10 mouse cellular contexts compared by ENCODE assay signal in genomic region chr4:139950876-139951485, GRCm38 (mm10). TPM values are rescaled to one million over a fixed set of nuclear protein-coding genes. Genes with fewer than 3 reads are reported as not detected.
A peak's percentile ranks its signal among the peaks of the same experiment; 100 is the strongest.
DNase-seq lines count a peak whose midpoint lies in the region; ATAC-seq and TF ChIP-seq lines count a peak whose summit lies in the region.
"Had no signal": no experiment of that assay in that cellular context is flagged by ENCODE, and none has a peak within 500 bp of the region (broad histone marks: within the 10 kb centered on the region; RNA-seq: fewer than 3 reads in every experiment).

No protein-coding gene starts in this region.

- ATAC-seq in forebrain, embryonic 13.5 days = no peak
- ATAC-seq in forebrain, embryonic 11.5 days (replicated peaks; ENCODE audit: low FRiP score) = no peak
- ATAC-seq in lung, embryonic 14.5 days (ENCODE audit: insufficient read depth) = peak; percentile 44; the same call in 1 of the 2 replicates
- no peak for ATAC-seq in embryonic facial prominence, embryonic 11.5 days (replicated peaks; ENCODE audit: insufficient number of reproducible peaks, low FRiP score, low TSS enrichment, low read depth)

- DNase-seq in forebrain, embryonic 11.5 days (ENCODE audit: low spot score) = no peak
- DNase-seq in lung, embryonic 14.5 days = peak; percentile 31
- DNase-seq in lung, adult 18-20 months = no peak
- DNase-seq in embryonic facial prominence, embryonic 11.5 days (ENCODE audit: low spot score) = peak; percentile 43
- DNase-seq in mesoderm, embryonic 11.5 days (ENCODE audit: low read depth, low spot score) = peak; percentile 50
- DNase-seq in liver = no peak
- no peak for DNase-seq in urinary bladder, postnatal 10 days (ENCODE audit: low spot score)
- DNase-seq: cerebellum, adult 9-11 months; gastrocnemius, postnatal 25 days had no signal

- H3K4me2 ChIP-seq in forebrain, embryonic 13.5 days = peak overlapping the region; percentile 50
- H3K4me2 ChIP-seq in forebrain, embryonic 11.5 days (ENCODE audit: low read depth, low read length, severe bottlenecking) = no peak overlapping the region
- no peak overlapping the region for H3K4me2 ChIP-seq in lung, embryonic 14.5 days
- H3K4me2 ChIP-seq in embryonic facial prominence, embryonic 11.5 days (ENCODE audit: low read depth, low read length) = no peak overlapping the region

- no peak overlapping the region for H3K9ac ChIP-seq in forebrain, embryonic 13.5 days
- H3K9ac ChIP-seq in forebrain, embryonic 11.5 days (ENCODE audit: low read length) = no peak overlapping the region
- H3K9ac ChIP-seq in lung, embryonic 14.5 days = no peak overlapping the region
- no peak overlapping the region for H3K9ac ChIP-seq in embryonic facial prominence, embryonic 11.5 days (replicated peaks; ENCODE audit: low read length)

- H3K9me3 ChIP-seq in forebrain, embryonic 13.5 days (replicated peaks) = no peaks in the 10 kb centered on the region
- no peaks in the 10 kb centered on the region; the same call in 1 of the 2 replicates for H3K9me3 ChIP-seq in forebrain, embryonic 11.5 days (ENCODE audit: control insufficient read depth, low read length)
- H3K9me3 ChIP-seq in lung, embryonic 14.5 days (ENCODE audit: low read depth, low read length) = no peaks in the 10 kb centered on the region
- H3K9me3 ChIP-seq in embryonic facial prominence, embryonic 11.5 days (replicated peaks; ENCODE audit: control insufficient read depth, low read length) = no peaks in the 10 kb centered on the region

- no peaks in the 10 kb centered on the region for H3K36me3 ChIP-seq in forebrain, embryonic 13.5 days (ENCODE audit: poor library complexity, severe bottlenecking)
- no peaks in the 10 kb centered on the region for H3K36me3 ChIP-seq in forebrain, embryonic 11.5 days (ENCODE audit: control insufficient read depth, insufficient read depth, low read length)
- no peaks in the 10 kb centered on the region for H3K36me3 ChIP-seq in lung, embryonic 14.5 days (ENCODE audit: insufficient read depth)
- no peaks in the 10 kb centered on the region for H3K36me3 ChIP-seq in embryonic facial prominence, embryonic 11.5 days (replicated peaks; ENCODE audit: control insufficient read depth, insufficient read depth, low read depth, low read length)

- TF ChIP-seq CTCF in lung, embryonic 14.5 days (IDR thresholded peaks at IDR 0.05; ENCODE audit: low read depth) = no peak

- no peak overlapping the region for H3K27ac ChIP-seq in forebrain, embryonic 13.5 days
- no peak overlapping the region for H3K27ac ChIP-seq in forebrain, embryonic 11.5 days (ENCODE audit: low read depth, low read length)
- no peak overlapping the region for H3K27ac ChIP-seq in lung, embryonic 14.5 days (ENCODE audit: low read depth)
- H3K27ac ChIP-seq in embryonic facial prominence, embryonic 11.5 days (replicated peaks; ENCODE audit: low read depth, low read length) = no peak overlapping the region

- WGBS in forebrain, embryonic 13.5 days = 70% methylated on average over 6 of the region's 7 CpGs
- 62% methylated on average over 6 of the region's 7 CpGs for WGBS in forebrain, embryonic 11.5 days
- 33% methylated on average over 6 of the region's 7 CpGs for WGBS in lung, embryonic 14.5 days
- 59% methylated on average over 6 of the region's 7 CpGs for WGBS in embryonic facial prominence, embryonic 11.5 days

- no peak overlapping the region for H3K4me3 ChIP-seq in forebrain, embryonic 13.5 days
- H3K4me3 ChIP-seq in forebrain, embryonic 11.5 days (ENCODE audit: low read depth, low read length) = no peak overlapping the region
- H3K4me3 ChIP-seq in lung, embryonic 14.5 days (ENCODE audit: low read depth, low read length) = no peak overlapping the region
- H3K4me3 ChIP-seq in embryonic facial prominence, embryonic 11.5 days (ENCODE audit: low read depth, low read length) = no peak overlapping the region

- H3K27me3 ChIP-seq in forebrain, embryonic 13.5 days = peaks cover 16% of the 10 kb centered on the region; the same call in 1 of the 2 replicates
- H3K27me3 ChIP-seq in forebrain, embryonic 11.5 days (ENCODE audit: control insufficient read depth, insufficient read depth, low read length) = no peaks in the 10 kb centered on the region; the same call in 1 of the 2 replicates
- no peaks in the 10 kb centered on the region for H3K27me3 ChIP-seq in lung, embryonic 14.5 days (ENCODE audit: insufficient read depth, low read length)
- H3K27me3 ChIP-seq in embryonic facial prominence, embryonic 11.5 days (ENCODE audit: control insufficient read depth, insufficient read depth, low read length) = no peaks in the 10 kb centered on the region

- peaks cover 17% of the 10 kb centered on the region; the same call in 1 of the 2 replicates for H3K4me1 ChIP-seq in forebrain, embryonic 13.5 days
- H3K4me1 ChIP-seq in forebrain, embryonic 11.5 days (replicated peaks; ENCODE audit: control insufficient read depth, insufficient read depth, low read length) = peaks cover 2% of the 10 kb centered on the region; the same call in 1 of the 2 replicates
- no peaks in the 10 kb centered on the region for H3K4me1 ChIP-seq in lung, embryonic 14.5 days (ENCODE audit: insufficient read depth)
- H3K4me1 ChIP-seq in embryonic facial prominence, embryonic 11.5 days (ENCODE audit: control insufficient read depth, insufficient read depth, low read length) = no peaks in the 10 kb centered on the region; the same call in 1 of the 2 replicates

RNA-seq across cellular contexts. Expression of gene Klhdc7a, which starts 16.8 kb away (rescaled TPM):
- 0.33 and 0.34 TPM in 2 replicates for polyA plus RNA-seq in forebrain, embryonic 13.5 days (2015; fragmentation: Nextera tagmentation; extraction: Ambion mirVana)
- 0.03 and 0.17 TPM in 2 replicates for polyA plus RNA-seq in forebrain, embryonic 11.5 days (2014; fragmentation: Nextera tagmentation; extraction: Ambion mirVana)
- 0.47 and 0.53 TPM in 2 replicates for polyA plus RNA-seq in lung, embryonic 14.5 days (2014; fragmentation: Nextera tagmentation; extraction: Ambion mirVana)
- polyA plus RNA-seq in embryonic facial prominence, embryonic 11.5 days (2014; fragmentation: Nextera tagmentation; extraction: Ambion mirVana) = 0.08 and 0.10 TPM in 2 replicates

Comparison
In these comparisons a context has a peak if more than half of its experiments do, and no peak if none do; other contexts are left out.
1. DNase-seq: peak in lung, embryonic 14.5 days (single experiment), embryonic facial prominence, embryonic 11.5 days (single experiment) and mesoderm, embryonic 11.5 days (single experiment); none in forebrain, embryonic 11.5 days (single experiment), lung, adult 18-20 months (0 of 2), liver (single experiment) and urinary bladder, postnatal 10 days (single experiment).